In genomic region chr19:15649368-15649767, GRCm38 (mm10) we compare ENCODE assay signal across 10 mouse cellular contexts.
DNase-seq lines count a peak whose midpoint lies in the region; ATAC-seq and TF ChIP-seq lines count a peak whose summit lies in the region.
"Had no signal": no experiment of that assay in that cellular context is flagged by ENCODE, and none has a peak within 500 bp of the region (broad histone marks: within the 10 kb centered on the region; RNA-seq: fewer than 3 reads in every experiment).

No protein-coding gene starts in this region.

- H3K9ac ChIP-seq in forebrain, embryonic 14.5 days (ENCODE audit: low read length): no peak overlapping the region
- H3K9ac ChIP-seq: hindbrain, embryonic 15.5 days; neural tube, embryonic 12.5 days had no signal

- H3K9me3 ChIP-seq in forebrain, embryonic 14.5 days (replicated peaks; ENCODE audit: control insufficient read depth, low read length): no peaks in the 10 kb centered on the region
- H3K9me3 ChIP-seq: hindbrain, embryonic 15.5 days; neural tube, embryonic 12.5 days had no signal

- no peak overlapping the region for H3K4me2 ChIP-seq in forebrain, embryonic 14.5 days (ENCODE audit: low read length)
- H3K4me2 ChIP-seq: hindbrain, embryonic 15.5 days; neural tube, embryonic 12.5 days had no signal

- DNase-seq in adrenal gland, adult 18-20 months (ENCODE audit: low spot score in 2 of 2): peak; percentile 25 to 29
- DNase-seq in adrenal gland, postnatal 4 days (ENCODE audit: low spot score in 2 of 2): no peak
- DNase-seq in layer of hippocampus, adult 2 months (ENCODE audit: low spot score in 2 of 2): peak; percentile 37 to 55
- no peak for DNase-seq in layer of hippocampus, adult 9-10 months (ENCODE audit: low spot score)
- peak; percentile 16 for DNase-seq in WW6 (ENCODE audit: low read depth, low spot score)
- peak; percentile 49 for DNase-seq in forebrain, embryonic 14.5 days (ENCODE audit: low spot score)
- no peak for DNase-seq in T-cell, adult 2 months (ENCODE audit: low spot score)

- peak; percentile 86 for TF ChIP-seq CTCF in layer of hippocampus, adult 2 months (conservative IDR thresholded peaks at IDR 0.05)

- no peak overlapping the region for H3K4me3 ChIP-seq in layer of hippocampus, adult 2 months
- H3K4me3 ChIP-seq in forebrain, embryonic 14.5 days (ENCODE audit: low read depth, low read length): no peak overlapping the region
- H3K4me3 ChIP-seq: hindbrain, embryonic 15.5 days; neural tube, embryonic 12.5 days had no signal

- no peaks in the 10 kb centered on the region for H3K36me3 ChIP-seq in forebrain, embryonic 14.5 days (ENCODE audit: control insufficient read depth, insufficient read depth, low read length)
- H3K36me3 ChIP-seq: hindbrain, embryonic 15.5 days; neural tube, embryonic 12.5 days had no signal

- 17% methylated on average over 4 of the region's 4 CpGs for WGBS in forebrain, embryonic 14.5 days

- ATAC-seq in forebrain, embryonic 14.5 days: no peak; the same call in 1 of the 2 replicates
- ATAC-seq in megakaryocyte progenitor cell, adult 5-6 weeks (replicated peaks; ENCODE audit: poor library complexity): peak; percentile 95

- H3K27ac ChIP-seq in layer of hippocampus, adult 2 months: no peak overlapping the region
- no peak overlapping the region for H3K27ac ChIP-seq in forebrain, embryonic 14.5 days (ENCODE audit: low read depth, low read length)
- H3K27ac ChIP-seq: hindbrain, embryonic 15.5 days; neural tube, embryonic 12.5 days had no signal

- H3K4me1 ChIP-seq in forebrain, embryonic 14.5 days (ENCODE audit: control insufficient read depth, insufficient read depth, low read length): peaks cover 4% of the 10 kb centered on the region; the same call in 1 of the 2 replicates

- H3K27me3 ChIP-seq in forebrain, embryonic 14.5 days (replicated peaks; ENCODE audit: control insufficient read depth, insufficient read depth, low read length): no peaks in the 10 kb centered on the region
- H3K27me3 ChIP-seq: neural tube, embryonic 12.5 days had no signal

Comparison
In these comparisons a context has a peak if more than half of its experiments do, and no peak if none do; other contexts are left out.
1. DNase-seq: peak in adrenal gland, adult 18-20 months (2 of 2), layer of hippocampus, adult 2 months (2 of 2), WW6 (single experiment) and forebrain, embryonic 14.5 days (single experiment); none in adrenal gland, postnatal 4 days (0 of 2), layer of hippocampus, adult 9-10 months (single experiment) and T-cell, adult 2 months (single experiment).